Comparison of ENCODE assay signal across 8 mouse cellular contexts in genomic region chr2:27934269-27934668, GRCm38 (mm10). TPM values are rescaled to one million over a fixed set of nuclear protein-coding genes. Genes with fewer than 3 reads are reported as not detected.
DNase-seq lines count a peak whose midpoint lies in the region; ATAC-seq and TF ChIP-seq lines count a peak whose summit lies in the region.

No protein-coding gene starts in this region.

- ATAC-seq in forebrain, embryonic 14.5 days: peak; percentile 50
- peak; percentile 81 for ATAC-seq in intestine, embryonic 15.5 days
- ATAC-seq in liver, postnatal 0 days: no peak
- no peak for ATAC-seq in monocyte, adult 5-6 weeks (replicated peaks; ENCODE audit: insufficient number of reproducible peaks, low FRiP score, low TSS enrichment, poor library complexity, severe bottlenecking)

- H3K9ac ChIP-seq in forebrain, embryonic 14.5 days (ENCODE audit: low read length): no peak overlapping the region
- no peak overlapping the region for H3K9ac ChIP-seq in intestine, embryonic 15.5 days
- no peak overlapping the region for H3K9ac ChIP-seq in liver, postnatal 0 days (replicated peaks)

- no peaks in the 10 kb centered on the region for H3K27me3 ChIP-seq in forebrain, embryonic 14.5 days (replicated peaks; ENCODE audit: control insufficient read depth, insufficient read depth, low read length)
- H3K27me3 ChIP-seq in intestine, embryonic 15.5 days (replicated peaks): no peaks in the 10 kb centered on the region
- H3K27me3 ChIP-seq in liver, postnatal 0 days (ENCODE audit: insufficient read depth, low read length): no peaks in the 10 kb centered on the region

- no peak overlapping the region for H3K4me3 ChIP-seq in forebrain, embryonic 14.5 days (ENCODE audit: low read depth, low read length)
- no peak overlapping the region for H3K4me3 ChIP-seq in intestine, embryonic 15.5 days (replicated peaks)
- no peak overlapping the region for H3K4me3 ChIP-seq in liver, postnatal 0 days (ENCODE audit: low read depth, low read length)

- no peaks in the 10 kb centered on the region for H3K9me3 ChIP-seq in forebrain, embryonic 14.5 days (replicated peaks; ENCODE audit: control insufficient read depth, low read length)
- H3K9me3 ChIP-seq in intestine, embryonic 15.5 days: no peaks in the 10 kb centered on the region
- H3K9me3 ChIP-seq in liver, postnatal 0 days (ENCODE audit: low read length): no peaks in the 10 kb centered on the region

- TF ChIP-seq EP300 in liver, postnatal 0 days (IDR thresholded peaks at IDR 0.05; ENCODE audit: low read depth): no peak

- TF ChIP-seq CTCF in liver, postnatal 0 days (IDR thresholded peaks at IDR 0.05; ENCODE audit: low read depth): no peak

- WGBS in forebrain, embryonic 14.5 days: 17% methylated on average over 11 of the region's 11 CpGs
- WGBS in intestine, embryonic 15.5 days: 16% methylated on average over 11 of the region's 11 CpGs
- WGBS in liver, postnatal 0 days (ENCODE audit: insufficient replicate concordance): 51% methylated on average over 11 of the region's 11 CpGs

- H3K27ac ChIP-seq in forebrain, embryonic 14.5 days (ENCODE audit: low read depth, low read length): no peak overlapping the region
- peak overlapping the region; percentile 86 for H3K27ac ChIP-seq in intestine, embryonic 15.5 days
- no peak overlapping the region for H3K27ac ChIP-seq in liver, postnatal 0 days (ENCODE audit: low read depth)

- H3K4me1 ChIP-seq in forebrain, embryonic 14.5 days (ENCODE audit: control insufficient read depth, insufficient read depth, low read length): peaks cover 14% of the 10 kb centered on the region
- H3K4me1 ChIP-seq in intestine, embryonic 15.5 days (replicated peaks): peaks cover 63% of the 10 kb centered on the region
- H3K4me1 ChIP-seq in liver, postnatal 0 days (ENCODE audit: insufficient read depth): no peaks in the 10 kb centered on the region

- H3K4me2 ChIP-seq in forebrain, embryonic 14.5 days (ENCODE audit: low read length): no peak overlapping the region
- H3K4me2 ChIP-seq in intestine, embryonic 15.5 days (replicated peaks): no peak overlapping the region
- H3K4me2 ChIP-seq in liver, postnatal 0 days (ENCODE audit: low read depth, low read length): no peak overlapping the region

- DNase-seq in gastrocnemius, adult 18-20 months (ENCODE audit: low spot score): peak; percentile 61
- DNase-seq in gastrocnemius, adult 8-10 months (ENCODE audit: low spot score in 2 of 2): no peak
- peak; percentile 81 for DNase-seq in forebrain, embryonic 14.5 days (ENCODE audit: low spot score)
- DNase-seq in liver, postnatal 0 days: peak; percentile 32
- DNase-seq in urinary bladder, postnatal 36 days (ENCODE audit: low spot score in 2 of 2): peak; percentile 37 to 69
- DNase-seq in right cerebral cortex, adult 18-20 months: no peak

- H3K36me3 ChIP-seq in forebrain, embryonic 14.5 days (ENCODE audit: control insufficient read depth, insufficient read depth, low read length): no peaks in the 10 kb centered on the region
- H3K36me3 ChIP-seq in intestine, embryonic 15.5 days: peaks cover 3% of the 10 kb centered on the region; the same call in 1 of the 2 replicates
- no peaks in the 10 kb centered on the region for H3K36me3 ChIP-seq in liver, postnatal 0 days (replicated peaks; ENCODE audit: insufficient read depth, low read length)

RNA-seq across cellular contexts. Expression of gene Col5a1, which starts 48.0 kb away (rescaled TPM):
- total RNA-seq in gastrocnemius, adult 18-20 months (2021): 10 to 100 TPM; 10.5 to 11.2 TPM
- total RNA-seq in gastrocnemius, adult 8-10 months (2022): 1 to 10 TPM; 5.5 to 9.9 (median 7.8) TPM
- 5.3 and 6.9 TPM in 2 replicates for polyA plus RNA-seq in forebrain, embryonic 14.5 days (2014; fragmentation: Nextera tagmentation; extraction: Ambion mirVana)
- polyA plus RNA-seq in intestine, embryonic 15.5 days (2015; fragmentation: Nextera tagmentation; extraction: Ambion mirVana): 96.3 and 97.9 TPM in 2 replicates
- 9.5 and 10.9 TPM in 2 replicates for polyA plus RNA-seq in liver, postnatal 0 days (2015; fragmentation: Nextera tagmentation; extraction: Ambion mirVana)
- total RNA-seq in monocyte, adult 5-6 weeks (2017): under 0.01 to 0.10 TPM in 2 of 3 replicates, not detected in the other

Comparison
In these comparisons a context has a peak if more than half of its experiments do, and no peak if none do; other contexts are left out.
1. DNase-seq: peak in gastrocnemius, adult 18-20 months (single experiment), forebrain, embryonic 14.5 days (single experiment), liver, postnatal 0 days (single experiment) and urinary bladder, postnatal 36 days (2 of 2); none in gastrocnemius, adult 8-10 months (0 of 2) and right cerebral cortex, adult 18-20 months (single experiment).
2. ATAC-seq: peak in forebrain, embryonic 14.5 days (single experiment) and intestine, embryonic 15.5 days (single experiment); none in liver, postnatal 0 days (single experiment) and monocyte, adult 5-6 weeks (single experiment).